Mouse (Mus musculus): ENCODE measurements around the gene Lyrm7.
A peak's percentile ranks its signal among the peaks of the same experiment; 100 is the strongest.
"Not testable (repeated sequence)": the region's sequence is repeated elsewhere in the genome, so short reads cannot be mapped to it uniquely, and the experiment has no call there.

The Lyrm7 gene

GRCm38 (mm10) chr11:54860256-54861038 lies at the start of gene Lyrm7:
TSS of gene Lyrm7 (minus strand) at chr11:54860916.
- peak; percentile 92 to 94 for DNase-seq

GRCm38 (mm10) chr11:54910081-54910665 lies 49.5 kb upstream of the Lyrm7 start:
- DNase-seq, result no peak

- no peak for DNase-seq
Measured at GRCm38 (mm10) chr11:54909273-54909672, 48.6 kb upstream of the Lyrm7 start.

GRCm38 (mm10) chr11:54907259-54907658 lies 46.5 kb upstream of the Lyrm7 start:
- no peak for DNase-seq

GRCm38 (mm10) chr11:54906466-54906865 lies 45.8 kb upstream of the Lyrm7 start:
- DNase-seq, result no peak

GRCm38 (mm10) chr11:54905931-54906330 lies 45.2 kb upstream of the Lyrm7 start:
- no peak for DNase-seq

GRCm38 (mm10) chr11:54905086-54905485 lies 44.4 kb upstream of the Lyrm7 start:
- no peak for DNase-seq

GRCm38 (mm10) chr11:54903940-54904706 lies 43.4 kb upstream of the Lyrm7 start:
- DNase-seq, result peak in 1 of 2 experiments; percentile 10

GRCm38 (mm10) chr11:54903339-54903738 lies 42.6 kb upstream of the Lyrm7 start:
- no peak for DNase-seq

GRCm38 (mm10) chr11:54902333-54903323 lies 41.9 kb upstream of the Lyrm7 start, which contains the start of gene Gpx3:
TSS of gene Gpx3 (plus strand) at chr11:54902453.
- DNase-seq, result no peak

GRCm38 (mm10) chr11:54899657-54900056 lies 38.9 kb upstream of the Lyrm7 start:
- DNase-seq, result no peak

- DNase-seq, result no peak
Measured at GRCm38 (mm10) chr11:54897470-54897869, 36.8 kb upstream of the Lyrm7 start.

- not testable (repeated sequence) for DNase-seq
Measured at GRCm38 (mm10) chr11:54896646-54897045, 35.9 kb upstream of the Lyrm7 start.

GRCm38 (mm10) chr11:54894589-54894988 lies 33.9 kb upstream of the Lyrm7 start:
- no peak for DNase-seq

GRCm38 (mm10) chr11:54892091-54892490 lies 31.4 kb upstream of the Lyrm7 start:
- no peak for DNase-seq

GRCm38 (mm10) chr11:54891341-54891740 lies 30.6 kb upstream of the Lyrm7 start:
- no peak for DNase-seq

GRCm38 (mm10) chr11:54887927-54888326 lies 27.2 kb upstream of the Lyrm7 start:
- no peak for DNase-seq

- DNase-seq, result no peak
Measured at GRCm38 (mm10) chr11:54885406-54885805, 24.7 kb upstream of the Lyrm7 start.

- DNase-seq, result no peak
Measured at GRCm38 (mm10) chr11:54884937-54885336, 24.2 kb upstream of the Lyrm7 start.

GRCm38 (mm10) chr11:54884197-54884828 lies 23.6 kb upstream of the Lyrm7 start:
- DNase-seq, result peak in 1 of 2 experiments; percentile 19

GRCm38 (mm10) chr11:54882671-54883070 lies 22.0 kb upstream of the Lyrm7 start:
- no peak for DNase-seq

GRCm38 (mm10) chr11:54881051-54881474 lies 20.3 kb upstream of the Lyrm7 start:
- no peak for DNase-seq

All from B cell, adult 2 months (primary cell).